Mouse (Mus musculus) liver, adult 2 months (tissue): ENCODE data around the gene Zfp704.

Source experiments
- CTCF ChIP-seq: fragments of 200-500 bp; IDR thresholded peaks from 2 replicates; pipeline ENCODE4 v1.5.1; 2011; ENCODE audit warnings: low read depth, low read length, control low read depth
- POLR2A ChIP-seq: fragments of 200-500 bp; IDR thresholded peaks from 2 replicates; pipeline ENCODE4 v1.6.1; 2011; ENCODE audit warnings: low read length, control low read depth; ENCODE audit not compliant: insufficient read depth; ENCODE audit errors: extremely low read depth

- TF ChIP-seq CTCF (no peak), POLR2A (no peak)
Observed at GRCm38 (mm10) chr3:9477386-9477785, 132.5 kb downstream of the Zfp704 start.
